Mouse (Mus musculus): ENCODE measurements around the gene Slco1a4.
A peak's percentile ranks its signal among the peaks of the same experiment; 100 is the strongest.
"Not testable (repeated sequence)": the region's sequence is repeated elsewhere in the genome, so short reads cannot be mapped to it uniquely, and the experiment has no call there.

Slco1a4 gene

GRCm38 (mm10) chr6:141856085-141856484, at the start of gene Slco1a4:
Gene Slco1a4 (minus strand): TSS chr6:141856199.
- DNase-seq (ENCODE audit: extremely low read depth, insufficient read length, low spot score), result no peak

DNA sequence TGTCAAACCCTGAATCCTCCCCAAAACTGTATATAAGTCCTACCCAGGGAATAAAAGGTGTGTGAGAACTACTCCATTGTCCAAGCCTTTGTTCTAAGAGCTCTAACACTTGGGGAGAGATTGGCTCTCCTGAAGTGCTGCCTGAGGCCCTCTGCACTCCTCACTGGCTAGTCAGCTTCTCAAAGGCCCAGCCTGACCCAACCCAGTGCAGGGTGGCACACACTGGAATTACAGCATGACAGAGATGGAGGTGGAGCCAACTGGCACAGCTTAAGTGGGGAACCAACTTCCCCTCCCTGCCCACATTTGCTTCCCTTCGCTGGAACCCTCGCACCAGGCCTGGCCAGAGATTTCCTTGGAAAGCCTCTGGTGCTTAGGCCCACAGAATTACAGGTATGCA, 42.2 kb upstream of the Slco1a4 start:
- no peak for DNase-seq (ENCODE audit: extremely low read depth, insufficient read length, low spot score)

DNA sequence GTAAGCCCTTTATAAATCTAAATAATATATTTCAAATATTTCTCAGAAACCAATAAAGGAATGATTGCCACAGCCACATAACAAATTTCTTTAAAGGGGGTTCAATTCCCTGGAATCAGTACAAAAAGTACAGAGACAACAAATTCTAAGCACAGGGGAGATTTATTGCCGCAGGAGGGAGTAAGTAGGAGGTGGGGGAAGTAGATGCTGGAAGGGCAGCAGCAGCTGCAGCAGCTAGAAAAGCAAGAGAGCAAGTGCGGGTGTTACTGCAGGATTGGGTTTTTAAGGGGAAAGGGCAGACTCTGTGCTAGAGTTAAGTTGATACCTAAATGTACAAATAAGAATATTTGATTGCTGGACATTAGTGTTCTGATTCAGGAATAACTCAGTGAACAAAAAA, 33.7 kb upstream of the Slco1a4 start:
- DNase-seq (ENCODE audit: extremely low read depth, insufficient read length, low spot score), result no peak

GRCm38 (mm10) chr6:141888248-141888647, 32.2 kb upstream of the Slco1a4 start:
- DNase-seq (ENCODE audit: extremely low read depth, insufficient read length, low spot score), result no peak

GRCm38 (mm10) chr6:141882581-141882980, 26.6 kb upstream of the Slco1a4 start:
- DNase-seq (ENCODE audit: extremely low read depth, insufficient read length, low spot score), result no peak

- DNase-seq (ENCODE audit: extremely low read depth, insufficient read length, low spot score), result not testable (repeated sequence)
These were observed 19.7 kb upstream of the Slco1a4 start for GRCm38 (mm10) chr6:141875742-141876141.

DNA sequence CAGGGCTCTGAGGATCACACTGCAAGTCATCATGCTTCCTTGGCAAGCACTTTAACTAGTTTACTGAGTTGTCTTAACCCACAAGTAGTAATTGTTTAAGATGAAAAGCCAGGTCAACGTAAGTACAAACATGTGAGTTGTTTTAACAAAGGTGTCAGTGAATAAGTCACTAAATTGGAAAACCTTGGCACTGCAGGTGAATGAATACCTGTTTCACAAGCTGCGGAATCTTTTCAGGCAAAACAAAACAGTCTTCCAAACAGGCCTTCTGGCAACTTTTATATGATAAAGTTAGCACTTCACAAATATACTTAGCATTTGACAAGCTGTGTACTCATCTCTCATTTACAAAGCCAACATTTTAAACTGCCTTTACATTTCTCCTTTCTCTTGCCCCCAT, 15.7 kb upstream of the Slco1a4 start:
- no peak for DNase-seq (ENCODE audit: extremely low read depth, insufficient read length, low spot score)

DNA sequence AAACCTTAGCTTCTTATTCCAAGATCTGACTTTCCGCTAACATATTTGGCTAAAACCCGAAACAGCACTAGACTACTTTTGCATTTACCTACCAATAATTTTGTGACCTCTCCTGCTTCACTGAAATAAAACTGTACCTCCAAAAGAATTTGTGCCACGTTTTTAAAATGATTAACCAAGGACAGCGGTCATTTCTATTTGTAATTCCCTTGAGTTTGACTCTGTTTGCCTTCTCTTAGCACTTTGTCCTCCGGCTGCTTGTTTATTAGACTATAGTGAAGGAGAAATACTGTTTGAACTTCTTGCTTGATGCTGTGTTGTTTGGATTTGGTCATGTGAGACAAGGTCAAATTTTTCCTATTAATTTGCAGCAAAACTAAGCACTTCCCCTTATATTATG, 12.7 kb upstream of the Slco1a4 start:
- DNase-seq (ENCODE audit: extremely low read depth, insufficient read length, low spot score), result no peak

GRCm38 (mm10) chr6:141866026-141866425, 10.0 kb upstream of the Slco1a4 start:
- no peak for DNase-seq (ENCODE audit: extremely low read depth, insufficient read length, low spot score)

- DNase-seq (ENCODE audit: extremely low read depth, insufficient read length, low spot score), result no peak
These were observed 1.9 kb upstream of the Slco1a4 start for GRCm38 (mm10) chr6:141857735-141858531.

GRCm38 (mm10) chr6:141853616-141854015, 2.4 kb downstream of the Slco1a4 start:
- DNase-seq (ENCODE audit: extremely low read depth, insufficient read length, low spot score), result no peak

DNA sequence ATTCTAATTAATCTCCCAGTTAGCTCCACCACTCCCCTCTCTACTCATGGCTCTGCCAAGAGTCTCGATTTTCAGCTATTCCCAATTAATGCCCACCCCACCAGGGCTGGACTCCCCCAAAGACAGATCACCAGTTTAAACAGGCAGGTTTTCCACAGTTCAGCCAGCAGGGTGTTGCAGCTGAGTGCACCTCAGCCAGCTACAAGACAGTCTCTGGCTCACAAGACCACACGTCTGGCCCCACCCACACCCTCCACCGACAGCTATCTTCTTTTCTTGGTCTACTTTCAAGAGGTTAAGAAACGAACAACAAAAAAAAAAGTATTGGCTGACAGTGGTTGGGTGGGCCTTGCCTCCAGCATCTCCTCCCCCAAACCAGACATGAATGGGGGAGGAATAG, 6.9 kb downstream of the Slco1a4 start:
- DNase-seq (ENCODE audit: extremely low read depth, insufficient read length, low spot score), result no peak

DNA sequence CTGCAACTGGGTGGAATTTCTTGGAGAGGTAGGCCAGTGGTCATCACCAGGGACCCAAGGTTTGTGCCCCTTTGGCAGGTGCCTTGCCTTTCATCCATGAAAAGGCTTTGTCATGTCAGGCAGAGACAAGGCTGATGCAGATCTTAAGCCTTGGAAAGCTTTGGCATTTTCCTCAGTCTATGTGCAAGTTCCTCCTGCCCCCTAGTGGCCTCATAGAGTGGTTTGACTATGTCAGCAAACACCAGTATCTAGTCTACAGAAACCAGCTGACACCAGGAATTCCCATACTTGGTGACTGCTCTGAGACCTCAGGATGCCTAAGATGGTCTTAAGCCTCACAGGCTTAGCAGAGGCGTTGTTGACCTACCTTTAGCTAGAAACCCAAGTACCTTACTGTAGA, 58.2 kb downstream of the Slco1a4 start:
- DNase-seq (ENCODE audit: extremely low read depth, insufficient read length, low spot score), result peak; percentile 4

- DNase-seq (ENCODE audit: extremely low read depth, insufficient read length, low spot score), result no peak
These were observed 81.5 kb downstream of the Slco1a4 start for GRCm38 (mm10) chr6:141774476-141774875.

GRCm38 (mm10) chr6:141773710-141774109, 82.3 kb downstream of the Slco1a4 start, which contains the start of gene Gm5724:
Gene Gm5724 (minus strand): TSS chr6:141773810.
- DNase-seq (ENCODE audit: extremely low read depth, insufficient read length, low spot score), result no peak
